Mouse (Mus musculus) CH12.LX (cell line): ENCODE measurements around the gene Tspan10. TPM values are rescaled to one million over a fixed set of nuclear protein-coding genes. Genes with fewer than 3 reads are reported as not detected.

Experiments
- DNase-seq: peaks from one replicate; pipeline ENCODE4 v3.0.0-alpha.2; 2013; ENCODE audit errors: extremely low read depth
- H3K27ac ChIP-seq: 2 replicates; pipeline ENCODE4 v1.5.1; 2012; ENCODE audit warnings: low read depth, mild to moderate bottlenecking, control low read depth, moderate library complexity; ENCODE audit not compliant: insufficient read depth
- H3K27me3 ChIP-seq: replicated peaks from 2 replicates; pipeline ENCODE3; 2012; ENCODE audit warnings: inconsistent platforms
- H3K36me3 ChIP-seq, 2 experiments: replicated peaks in 1 of 2; 2 replicates each; pipeline versions ENCODE3 to v1.6.1; 2012; ENCODE audit warnings: inconsistent platforms in 1 of 2, low read length in 1 of 2, mild to moderate bottlenecking in 1 of 2, mixed read lengths in 1 of 2, moderate library complexity in 1 of 2; ENCODE audit not compliant: control insufficient read depth in 1 of 2, insufficient read depth in 1 of 2
- H3K4me1 ChIP-seq, 2 experiments: 2 replicates each; pipeline ENCODE4 v1.6.1; 2012; ENCODE audit warnings: inconsistent platforms in 1 of 2, moderate library complexity in 1 of 2; ENCODE audit not compliant: insufficient read depth in 2 of 2, control insufficient read depth in 1 of 2
- H3K4me2 ChIP-seq: 2 replicates; pipeline ENCODE4 v1.6.1; 2012; ENCODE audit warnings: low read depth, mild to moderate bottlenecking, control low read depth; ENCODE audit not compliant: poor library complexity, insufficient read depth, severe bottlenecking
- H3K4me3 ChIP-seq, 3 experiments: fragments of 150-350 bp in 1 of 3; sonication (generic) in 1 of 3; replicated peaks in 1 of 3; 2 replicates each; pipeline versions ENCODE3 to v1.5.1; 2011 to 2012; ENCODE audit warnings: low read depth in 2 of 3, low read length in 2 of 3, mild to moderate bottlenecking in 2 of 3, moderate library complexity in 2 of 3, control low read depth in 1 of 3, improper control_type of control experiment in 1 of 3, inconsistent platforms in 1 of 3, mixed read lengths in 1 of 3; ENCODE audit not compliant: poor library complexity in 1 of 3
- H3K79me2 ChIP-seq: replicated peaks from 2 replicates; pipeline ENCODE4 v1.6.1; 2012; ENCODE audit warnings: mild to moderate bottlenecking, moderate library complexity; ENCODE audit not compliant: control insufficient read depth, poor library complexity, insufficient read depth, severe bottlenecking; ENCODE audit errors: extremely low read depth
- H3K9ac ChIP-seq: 2 replicates; pipeline ENCODE4 v1.6.1; 2012; ENCODE audit warnings: low read depth, mild to moderate bottlenecking, control low read depth, moderate library complexity; ENCODE audit not compliant: insufficient read depth
- H3K9me3 ChIP-seq: replicated peaks from 2 replicates; pipeline ENCODE3; 2012; ENCODE audit warnings: low read length, inconsistent platforms, mixed read lengths
- ETS1 ChIP-seq: conservative IDR thresholded peaks from 2 replicates; pipeline ENCODE4 v1.6.1; 2012; ENCODE audit warnings: low read depth, mild to moderate bottlenecking, inconsistent platforms, low read length, improper control_type of control experiment, moderate library complexity
- GABPA ChIP-seq: IDR thresholded peaks from 2 replicates; pipeline ENCODE4 v1.6.1; 2012; ENCODE audit warnings: low read depth, low read length, improper control_type of control experiment, inconsistent platforms; ENCODE audit not compliant: insufficient replicate concordance
- HCFC1 ChIP-seq: IDR thresholded peaks from 2 replicates; pipeline ENCODE4 v1.6.1; 2012; ENCODE audit warnings: low read depth, mild to moderate bottlenecking, inconsistent platforms, low read length, improper control_type of control experiment
- IRF4 ChIP-seq: IDR thresholded peaks from 2 replicates; pipeline ENCODE4 v1.6.1; 2014; ENCODE audit warnings: low read depth, mild to moderate bottlenecking, inconsistent platforms, low read length, improper control_type of control experiment
- JUN ChIP-seq: IDR thresholded peaks from 2 replicates; pipeline ENCODE4 v1.6.1; 2011; ENCODE audit warnings: low read depth, mild to moderate bottlenecking, low read length, improper control_type of control experiment, moderate library complexity; ENCODE audit not compliant: insufficient read depth
- MAFK ChIP-seq: IDR thresholded peaks from 2 replicates; pipeline ENCODE4 v1.6.1; 2011; ENCODE audit warnings: low read length, improper control_type of control experiment; ENCODE audit not compliant: insufficient replicate concordance
- MAX ChIP-seq: IDR thresholded peaks from 2 replicates; pipeline ENCODE4 v1.6.1; 2011; ENCODE audit warnings: low read length, improper control_type of control experiment
- MEF2A ChIP-seq: IDR thresholded peaks from 2 replicates; pipeline ENCODE4 v1.6.1; 2014; ENCODE audit warnings: low read depth, mild to moderate bottlenecking, inconsistent platforms, low read length, improper control_type of control experiment, borderline replicate concordance
- MXI1 ChIP-seq: IDR thresholded peaks from 2 replicates; pipeline ENCODE4 v1.6.1; 2011; ENCODE audit warnings: mild to moderate bottlenecking, low read depth, low read length, improper control_type of control experiment
- MYC ChIP-seq: IDR thresholded peaks from 2 replicates; pipeline ENCODE4 v1.6.1; 2011; ENCODE audit warnings: low read depth, mild to moderate bottlenecking, improper control_type of control experiment, low read length
- NRF1 ChIP-seq: IDR thresholded peaks from 2 replicates; pipeline ENCODE4 v1.6.1; 2014; ENCODE audit warnings: low read depth, mild to moderate bottlenecking, inconsistent platforms, low read length, improper control_type of control experiment, moderate library complexity
- POLR2A ChIP-seq: IDR thresholded peaks from 2 replicates; pipeline ENCODE4 v1.6.1; 2011; ENCODE audit warnings: low read depth, mild to moderate bottlenecking, improper control_type of control experiment, low read length
- POLR2AphosphoS2 ChIP-seq: IDR thresholded peaks from 2 replicates; pipeline ENCODE4 v1.6.1; 2011; ENCODE audit warnings: low read depth, low read length, improper control_type of control experiment
- RCOR1 ChIP-seq: conservative IDR thresholded peaks from 2 replicates; pipeline ENCODE4 v1.6.1; 2012; ENCODE audit warnings: low read depth, mild to moderate bottlenecking, inconsistent platforms, low read length, improper control_type of control experiment
- SIN3A ChIP-seq: IDR thresholded peaks from 2 replicates; pipeline ENCODE4 v1.6.1; 2012; ENCODE audit warnings: low read length, improper control_type of control experiment, inconsistent platforms
- SMC3 ChIP-seq: IDR thresholded peaks from 2 replicates; pipeline ENCODE4 v1.6.1; 2011; ENCODE audit warnings: low read depth, low read length, improper control_type of control experiment
- USF1 ChIP-seq: IDR thresholded peaks from 2 replicates; pipeline ENCODE4 v1.6.1; 2014; ENCODE audit warnings: low read depth, mild to moderate bottlenecking, inconsistent platforms, low read length, improper control_type of control experiment
- ZKSCAN1 ChIP-seq: IDR thresholded peaks from 2 replicates; pipeline ENCODE4 v1.6.1; 2012; ENCODE audit warnings: low read depth, inconsistent platforms, low read length, improper control_type of control experiment, borderline replicate concordance
- dilution Hi-C: fragments of 300-500 bp; cut with MboI; formaldehyde crosslinking; loops from 2 replicates; pipeline ENCODE4 v1.14.3; 2020; ENCODE audit warnings: low sequenced_read_pairs; ENCODE audit not compliant: extremely low pct_unique_long_range_greater_than_20kb, extremely low pct_ligation_motif_present
- in situ Hi-C: fragments of 300-500 bp; cut with MboI; formaldehyde crosslinking; loops from 3 replicates; pipeline ENCODE4 v1.14.3; 2019; ENCODE audit warnings: low sequenced_read_pairs, low pct_ligation_motif_present, low pct_unique_long_range_greater_than_20kb, mixed read lengths
- polyA plus RNA-seq: library from polyadenylated mRNA; unstranded; fragments of >175 nt; gene quantifications from 2 replicates; pipeline ENCODE4 v1.2.1, GENCODE M21; 2012; ENCODE audit warnings: low read depth; ENCODE audit not compliant: insufficient read length
- total RNA-seq, 2 experiments: library from RNA; depleted of rRNA; stranded (reverse); fragments of 300-350 nt in 1 of 2; fragments of >200 nt in 1 of 2; gene quantifications; 2 replicates each; pipeline ENCODE4 v1.2.3; 2012 to 2014

Gene Tspan10
- total and polyA plus RNA-seq, 3 experiments = 0.08 to 0.31 (median 0.30) TPM

- TF ChIP-seq ETS1 (no peak), USF1 (no peak), SIN3A (peak; percentile 66), GABPA (no peak), RCOR1 (no peak), HCFC1 (0 out of 2 replicates have a peak, but pooled peaks have one; percentile 31), JUN (no peak), MYC (no peak), NRF1 (no peak), MXI1 (no peak), POLR2A (peak; percentile 45; the same call in 1 of the 2 replicates), POLR2AphosphoS2 (no peak), MAX (no peak), MEF2A (no peak; the same call in 1 of the 2 replicates), SMC3 (peak; percentile 67), ZKSCAN1 (no peak), IRF4 (peak; percentile 49; the same call in 1 of the 2 replicates)
Measured at GRCm38 (mm10) chr11:120489054-120489761, 46.8 kb downstream of the Tspan10 start (continued).

- H3K4me3 ChIP-seq = no peak overlapping the region
- no peak for DNase-seq
Measured at GRCm38 (mm10) chr11:120490291-120491046, 48.0 kb downstream of the Tspan10 start.

More at GRCm38 (mm10) chr11:120490291-120491046, 48.0 kb downstream of the Tspan10 start:
- Histone ChIP-seq H3K9ac (no peak overlapping the region), H3K27ac (no peak overlapping the region), H3K4me2 (no peak overlapping the region), H3K36me3 (peaks cover 45 to 74% of the 10 kb centered on the region in 2 experiments), H3K79me2 (peaks cover 19% of the 10 kb centered on the region), H3K4me1 (peaks cover 21 to 59% of the 10 kb centered on the region in 2 experiments), H3K9me3 (no peaks in the 10 kb centered on the region), H3K27me3 (no peaks in the 10 kb centered on the region)
- dilution Hi-C loops (no loop called here), in situ Hi-C loops (no loop called here)
- TF ChIP-seq POLR2AphosphoS2 (peak; percentile 73; the same call in 1 of the 2 replicates), HCFC1 (no peak), MEF2A (no peak), MAFK (no peak)
- TF ChIP-seq, all 38 proteins: peak for 1
